Mouse (Mus musculus) lung, adult 2 months (tissue): Measurements from ENCODE around the gene Gatad2a. TPM values are rescaled to one million over a fixed set of nuclear protein-coding genes. Genes with fewer than 3 reads are reported as not detected.
"Not testable (repeated sequence)": the region's sequence is repeated elsewhere in the genome, so short reads cannot be mapped to it uniquely, and the experiment has no call there.

Experiments used
- DNase-seq: peaks from one replicate; pipeline ENCODE4 v3.0.0; 2022
- H3K4me1 ChIP-seq: fragments of 200-500 bp; 2 replicates; pipeline ENCODE4 v1.6.1; 2011; ENCODE audit warnings: low read length; ENCODE audit not compliant: control insufficient read depth, insufficient read depth
- H3K4me3 ChIP-seq: fragments of 200-500 bp; replicated peaks from 2 replicates; pipeline ENCODE3; 2011; ENCODE audit warnings: low read depth, mild to moderate bottlenecking, control low read depth, low read length; ENCODE audit errors: extremely low read depth
- CTCF ChIP-seq: fragments of 200-500 bp; IDR thresholded peaks from 2 replicates; pipeline ENCODE4 v1.5.1; 2011; ENCODE audit warnings: mild to moderate bottlenecking, low read length, control low read depth; ENCODE audit not compliant: insufficient read depth
- POLR2A ChIP-seq: fragments of 200-500 bp; IDR thresholded peaks from 2 replicates; pipeline ENCODE4 v1.6.1; 2011; ENCODE audit warnings: low read depth, mild to moderate bottlenecking, control low read depth, low read length, borderline replicate concordance; ENCODE audit errors: extremely low read depth
- WGBS: fragments of 180-500 bp; shearing (Covaris S2); methylation state at CpG from one replicate; pipeline ENCODE4 v1.1.7; 2018; 5-methylcytosine and 5-hydroxymethylcytosine counted together
- polyA plus RNA-seq: library from polyadenylated mRNA; depleted of rRNA; stranded (reverse); fragments of >200 nt; gene quantifications from 2 replicates; pipeline ENCODE4 v1.2.3, GENCODE M21; 2012

The Gatad2a gene
- polyA plus RNA-seq, 1 experiment, result 81.8 TPM

GRCm38 (mm10) chr8:69950300-69950699 lies 45.9 kb downstream of the Gatad2a start:
- DNase-seq, result no peak
- WGBS, result 95% methylated on average over 2 of the region's 2 CpGs
- TF ChIP-seq POLR2A, result no peak
- TF ChIP-seq CTCF, result no peak
- Histone ChIP-seq H3K4me1 (peaks cover 5% of the 10 kb centered on the region), H3K4me3 (no peak overlapping the region)

DNA sequence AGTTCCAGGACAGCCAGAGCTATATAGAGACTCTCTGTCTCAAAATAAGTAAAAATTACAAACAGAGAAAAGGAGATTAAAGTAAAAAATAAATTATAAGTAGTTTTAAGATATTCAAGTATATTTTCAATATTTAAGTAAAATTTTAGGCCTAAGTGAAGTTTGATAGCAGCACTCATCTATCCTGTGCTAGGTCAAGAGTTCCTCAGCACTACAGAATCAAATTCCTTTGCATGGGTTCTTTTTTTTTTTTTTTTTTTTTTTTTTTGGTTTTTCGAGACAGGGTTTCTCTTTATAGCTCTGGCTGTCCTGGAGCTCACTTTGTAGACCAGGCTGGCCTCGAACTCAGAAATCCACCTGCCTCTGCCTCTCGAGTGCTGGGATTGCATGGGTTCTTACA lies 53.7 kb downstream of the Gatad2a start:
- 80% methylated on average over 3 of the region's 3 CpGs for WGBS
- not testable (repeated sequence) for H3K4me3 ChIP-seq, DNase-seq
- H3K4me1 ChIP-seq, result peaks cover 38% of the 10 kb centered on the region

GRCm38 (mm10) chr8:69940386-69940785 lies 55.8 kb downstream of the Gatad2a start:
- H3K4me1 ChIP-seq, result peaks cover 55% of the 10 kb centered on the region
- 71% methylated on average over 2 of the region's 2 CpGs for WGBS
- TF ChIP-seq POLR2A (no peak), CTCF (no peak)
- no peak overlapping the region for H3K4me3 ChIP-seq
- DNase-seq, result no peak

DNA sequence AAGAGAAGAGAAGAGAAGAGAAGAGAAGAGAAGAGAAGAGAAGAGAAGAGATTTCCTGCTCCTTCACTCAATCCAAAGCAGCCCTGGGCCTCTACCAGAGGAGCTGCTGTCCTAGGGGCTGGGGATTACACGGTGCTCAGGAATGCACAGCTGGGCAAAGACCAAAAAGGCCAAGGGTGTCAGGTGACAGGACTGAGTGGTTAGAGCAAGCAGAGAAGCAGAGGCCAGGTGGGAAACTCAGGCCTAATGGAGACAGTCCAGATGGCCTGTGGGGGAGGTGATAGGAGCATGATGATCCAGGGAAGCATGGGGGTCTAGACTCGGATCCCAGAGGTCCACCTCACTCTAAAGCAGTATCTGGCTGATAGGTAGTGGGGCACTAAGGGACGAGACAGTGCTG lies 56.6 kb downstream of the Gatad2a start:
- Histone ChIP-seq H3K4me3 (no peak overlapping the region), H3K4me1 (peaks cover 58% of the 10 kb centered on the region)
- DNase-seq, result no peak
- WGBS, result 46% methylated on average over 3 of the region's 3 CpGs
- TF ChIP-seq POLR2A, result no peak
- no peak for TF ChIP-seq CTCF

DNA sequence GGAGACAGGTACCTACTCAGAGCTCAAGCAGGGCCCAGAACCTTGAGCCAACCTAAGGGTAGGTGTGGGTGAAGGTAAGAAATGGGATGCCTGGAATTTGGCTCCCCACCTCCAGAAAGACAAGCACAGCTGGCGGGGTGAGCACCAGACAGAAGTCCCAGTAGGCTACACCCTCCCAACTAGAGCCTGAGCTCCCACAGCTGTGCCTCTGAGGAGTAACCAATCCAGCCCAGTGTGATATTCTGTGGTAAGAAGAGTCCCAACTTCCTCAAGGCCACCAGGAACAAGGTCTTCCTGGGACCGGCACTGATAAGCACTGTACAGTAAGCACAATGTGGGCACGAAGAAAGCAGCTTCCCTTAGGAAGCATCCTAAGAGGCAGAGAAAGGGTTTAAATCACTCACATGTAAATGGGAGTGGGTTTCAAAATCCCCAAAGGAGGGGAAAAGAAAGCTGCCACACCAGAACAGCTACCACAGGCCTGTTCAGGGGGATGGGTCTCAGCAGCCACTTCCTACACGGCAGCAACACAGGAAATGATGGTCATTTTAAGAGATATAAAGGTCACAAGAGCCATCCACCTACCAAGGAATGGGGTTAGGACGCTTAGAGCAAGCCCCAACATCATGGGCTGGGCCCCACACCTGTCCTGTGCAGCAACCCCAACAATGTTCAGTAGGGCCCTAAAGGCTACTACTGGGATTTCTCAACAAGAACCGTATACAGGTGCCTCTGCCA lies 57.8 kb downstream of the Gatad2a start:
- 47% methylated on average over 6 of the region's 6 CpGs for WGBS

GRCm38 (mm10) chr8:69937466-69937865 lies 58.7 kb downstream of the Gatad2a start:
- WGBS, result 49% methylated on average over 3 of the region's 3 CpGs
- no peak overlapping the region for H3K4me3 ChIP-seq
- no peak for TF ChIP-seq POLR2A
- no peak for TF ChIP-seq CTCF
- no peak for DNase-seq
- H3K4me1 ChIP-seq, result peaks cover 45% of the 10 kb centered on the region

More for the DNA sequence above, 57.8 kb downstream of the Gatad2a start:
- TF ChIP-seq CTCF (no peak), POLR2A (no peak)
- H3K4me3 ChIP-seq, result no peak overlapping the region
- no peak for DNase-seq
- peaks cover 49% of the 10 kb centered on the region for H3K4me1 ChIP-seq

- no peak for TF ChIP-seq CTCF
- no peak for TF ChIP-seq POLR2A
- Histone ChIP-seq H3K4me1 (peaks cover 45% of the 10 kb centered on the region), H3K4me3 (no peak overlapping the region)
- peak; percentile 52 for DNase-seq
- WGBS, result 37% methylated on average over 7 of the region's 7 CpGs
Measured at GRCm38 (mm10) chr8:69936050-69936794, 60.0 kb downstream of the Gatad2a start.

GRCm38 (mm10) chr8:69935431-69935830 lies 60.8 kb downstream of the Gatad2a start:
- DNase-seq, result no peak
- TF ChIP-seq POLR2A (no peak), CTCF (no peak)
- WGBS, result 80% methylated on average over 3 of the region's 3 CpGs
- Histone ChIP-seq H3K4me1 (peaks cover 41% of the 10 kb centered on the region), H3K4me3 (no peak overlapping the region)

DNA sequence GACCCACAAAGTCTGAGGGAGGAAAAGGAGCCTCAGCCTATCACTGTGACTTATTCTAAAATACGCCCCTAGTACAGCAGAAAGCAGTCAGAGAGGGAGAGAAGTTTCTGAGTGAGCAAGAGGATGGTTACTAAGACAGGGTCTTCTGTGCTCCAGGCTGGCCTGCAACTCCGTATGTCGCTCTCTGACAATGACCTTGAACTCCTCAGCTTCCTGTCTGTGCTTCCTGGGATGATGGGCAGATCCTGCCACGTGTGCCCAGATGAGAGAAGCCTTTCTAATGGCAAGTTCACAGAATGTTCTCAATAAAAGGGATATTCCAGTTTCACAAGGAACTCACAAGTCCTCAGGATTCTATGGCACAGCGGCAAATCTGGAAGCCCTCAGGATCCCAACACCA lies 61.6 kb downstream of the Gatad2a start:
- WGBS, result 63% methylated on average over 5 of the region's 5 CpGs
- no peak for TF ChIP-seq CTCF
- DNase-seq, result no peak
- Histone ChIP-seq H3K4me1 (peaks cover 32% of the 10 kb centered on the region), H3K4me3 (no peak overlapping the region)

DNA sequence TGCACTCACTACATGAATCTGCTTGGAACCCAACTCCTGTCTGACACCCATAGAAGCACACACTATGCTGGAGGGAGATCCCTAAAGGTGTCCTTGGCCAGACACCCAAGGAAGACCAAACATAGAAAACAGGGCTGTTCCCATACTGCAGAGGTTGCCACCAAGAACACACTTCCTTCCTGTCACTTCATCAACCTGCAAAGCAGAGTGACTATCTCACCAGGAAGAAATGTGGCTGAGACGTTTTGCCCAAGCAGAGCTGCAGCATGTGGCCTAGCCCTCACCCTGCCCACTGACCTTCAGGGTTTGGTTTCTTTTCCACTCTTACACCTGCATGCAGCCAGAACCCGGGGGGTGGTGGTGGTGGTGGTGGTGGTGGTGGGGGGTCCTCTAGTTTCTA lies 62.4 kb downstream of the Gatad2a start:
- H3K4me1 ChIP-seq, result peaks cover 28% of the 10 kb centered on the region
- no peak for DNase-seq
- no peak overlapping the region for H3K4me3 ChIP-seq
- 50% methylated on average over 2 of the region's 2 CpGs for WGBS
- TF ChIP-seq POLR2A (no peak), CTCF (no peak)
